Mouse (Mus musculus) Muller cell, postnatal 12 days (primary cell): Measurements from ENCODE around the gene Yy1.

Experiments used
- DNase-seq: peaks from one replicate; pipeline ENCODE4 v3.0.0-alpha.2; 2015; ENCODE audit errors: inconsistent ontology term

Gene Yy1

GRCm38 (mm10) chr12:108857109-108857508, 64.3 kb downstream of the Yy1 start:
- DNase-seq: no peak

GRCm38 (mm10) chr12:108857589-108858184, 64.9 kb downstream of the Yy1 start:
- no peak for DNase-seq

GRCm38 (mm10) chr12:108858486-108858885, 65.7 kb downstream of the Yy1 start:
- no peak for DNase-seq

- DNase-seq: no peak
Observed at GRCm38 (mm10) chr12:108865007-108865494, 72.3 kb downstream of the Yy1 start.

GRCm38 (mm10) chr12:108869575-108869974, 76.8 kb downstream of the Yy1 start:
- DNase-seq: no peak
